Mouse (Mus musculus) hindbrain, embryonic 10.5 days (tissue): ENCODE measurements around the gene Fry. TPM values are rescaled to one million over a fixed set of nuclear protein-coding genes. Genes with fewer than 3 reads are reported as not detected.
A peak's percentile ranks its signal among the peaks of the same experiment; 100 is the strongest.
"Not testable (repeated sequence)": the region's sequence is repeated elsewhere in the genome, so short reads cannot be mapped to it uniquely, and the experiment has no call there.

Experiments used
- DNase-seq: peaks from one replicate; pipeline ENCODE4 v3.0.0-alpha.2; 2017; ENCODE audit warnings: low spot score
- H3K27ac ChIP-seq: fragments of 300-500 bp; sonication (generic); 2 replicates; pipeline ENCODE4 v1.5.1; 2016; ENCODE audit warnings: mild to moderate bottlenecking, moderate library complexity
- H3K27me3 ChIP-seq: fragments of 300-500 bp; sonication (generic); 2 replicates; pipeline ENCODE4 v1.6.1; 2016; ENCODE audit warnings: mild to moderate bottlenecking; ENCODE audit not compliant: poor library complexity, insufficient read depth, severe bottlenecking
- H3K36me3 ChIP-seq: fragments of 300-500 bp; sonication (generic); 2 replicates; pipeline ENCODE4 v1.6.1; 2016; ENCODE audit warnings: mild to moderate bottlenecking, moderate library complexity
- H3K4me1 ChIP-seq: fragments of 300-500 bp; sonication (generic); replicated peaks from 2 replicates; pipeline ENCODE4 v1.6.1; 2016; ENCODE audit warnings: mild to moderate bottlenecking
- H3K4me3 ChIP-seq: fragments of 300-500 bp; sonication (generic); 2 replicates; pipeline ENCODE4 v1.5.1; 2016; ENCODE audit warnings: mild to moderate bottlenecking, moderate library complexity
- H3K9me3 ChIP-seq: fragments of 300-500 bp; sonication (generic); 2 replicates; pipeline ENCODE4 v1.6.1; 2016; ENCODE audit warnings: mild to moderate bottlenecking, moderate library complexity
- WGBS: fragments of 180-500 bp; shearing (Covaris S2); methylation state at CpG from one replicate; pipeline ENCODE4 v1.1.7; 2016; 5-methylcytosine and 5-hydroxymethylcytosine counted together
- polyA plus RNA-seq: library from polyadenylated mRNA; unstranded; fragments of >200 nt; fragmentation: Nextera tagmentation; extraction: Ambion mirVana; gene quantifications from 2 replicates; pipeline ENCODE4 v1.2.1, GENCODE M21; 2016

Gene Fry
- polyA plus RNA-seq, 1 experiment from 2014 or later = 12.5 TPM

DNA sequence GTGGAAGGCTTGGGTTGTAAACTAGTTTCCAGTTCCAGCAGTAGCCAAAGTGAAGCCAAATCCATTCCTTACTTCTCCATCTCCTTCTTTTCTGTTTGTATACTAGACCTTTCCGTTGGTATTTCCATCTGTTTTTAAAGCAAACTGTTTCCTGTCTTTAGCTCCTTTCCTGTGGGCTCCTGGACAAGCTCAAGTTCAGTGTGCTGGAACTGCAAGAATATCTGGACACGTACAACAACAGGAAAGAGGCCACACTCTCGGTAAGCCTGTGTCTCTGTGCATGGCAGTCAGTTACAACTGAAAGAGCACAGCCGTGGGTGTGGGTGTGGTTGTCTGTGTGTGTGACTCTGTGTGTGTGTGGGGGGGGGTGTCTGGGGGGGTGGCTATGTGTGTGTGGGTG is 360.2 kb downstream of the Fry start:
- no peak for DNase-seq
- 77% methylated on average over 4 of the region's 4 CpGs for WGBS
- H3K4me1 ChIP-seq = no peaks in the 10 kb centered on the region

DNA sequence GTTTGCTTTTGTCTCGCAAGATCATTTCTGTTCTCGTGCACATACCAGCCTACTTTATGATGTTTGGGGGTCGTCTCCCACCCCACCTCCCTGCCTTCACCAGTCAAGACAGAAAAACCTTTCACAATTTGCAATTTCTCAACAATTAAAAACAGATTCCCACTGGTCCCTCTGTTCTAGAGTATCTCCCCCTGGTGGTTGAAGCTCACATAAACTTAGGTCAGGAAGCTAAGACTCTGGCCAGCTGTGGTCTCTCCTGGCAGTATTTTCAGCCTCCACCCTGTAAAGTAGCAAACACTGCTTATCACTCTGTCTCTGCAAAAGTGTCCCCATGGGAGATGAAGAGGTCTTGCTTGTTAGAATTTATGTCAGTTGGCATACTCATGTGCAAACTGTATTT is 366.8 kb downstream of the Fry start:
- Histone ChIP-seq H3K9me3 (no peaks in the 10 kb centered on the region), H3K4me1 (no peaks in the 10 kb centered on the region), H3K36me3 (no peaks in the 10 kb centered on the region), H3K27ac (no peak overlapping the region), H3K27me3 (no peaks in the 10 kb centered on the region), H3K4me3 (no peak overlapping the region)
- DNase-seq = no peak
- WGBS = 65% methylated on average over 3 of the region's 3 CpGs

More for the DNA sequence above, 360.2 kb downstream of the Fry start:
- no peaks in the 10 kb centered on the region for H3K36me3 ChIP-seq
- no peaks in the 10 kb centered on the region for H3K9me3 ChIP-seq
- H3K27ac ChIP-seq = no peak overlapping the region
- no peaks in the 10 kb centered on the region for H3K27me3 ChIP-seq
- H3K4me3 ChIP-seq = no peak overlapping the region

DNA sequence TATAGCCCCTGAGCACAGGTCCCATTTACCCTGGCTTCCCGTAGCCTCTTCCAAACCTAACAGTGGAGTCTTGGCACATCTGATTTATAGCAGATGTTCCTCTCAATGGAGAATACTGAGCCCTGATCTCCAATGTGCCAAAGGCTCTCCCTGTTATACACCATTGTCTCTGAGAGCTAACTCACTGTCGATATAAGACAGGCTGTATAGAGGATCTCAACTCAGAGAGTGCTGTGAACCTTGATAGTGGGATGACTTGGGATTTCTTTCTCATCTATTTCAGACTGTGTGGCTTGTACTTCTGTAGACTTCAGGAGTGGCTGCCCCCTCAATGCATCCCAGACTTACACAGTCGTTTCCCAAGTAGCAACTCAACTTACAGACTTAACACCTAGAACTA is 371.8 kb downstream of the Fry start:
- Histone ChIP-seq H3K27me3 (no peaks in the 10 kb centered on the region), H3K9me3 (no peaks in the 10 kb centered on the region), H3K36me3 (no peaks in the 10 kb centered on the region), H3K4me1 (no peaks in the 10 kb centered on the region), H3K4me3 (no peak overlapping the region), H3K27ac (no peak overlapping the region)
- 89% methylated on average over 3 of the region's 3 CpGs for WGBS
- DNase-seq = no peak

DNA sequence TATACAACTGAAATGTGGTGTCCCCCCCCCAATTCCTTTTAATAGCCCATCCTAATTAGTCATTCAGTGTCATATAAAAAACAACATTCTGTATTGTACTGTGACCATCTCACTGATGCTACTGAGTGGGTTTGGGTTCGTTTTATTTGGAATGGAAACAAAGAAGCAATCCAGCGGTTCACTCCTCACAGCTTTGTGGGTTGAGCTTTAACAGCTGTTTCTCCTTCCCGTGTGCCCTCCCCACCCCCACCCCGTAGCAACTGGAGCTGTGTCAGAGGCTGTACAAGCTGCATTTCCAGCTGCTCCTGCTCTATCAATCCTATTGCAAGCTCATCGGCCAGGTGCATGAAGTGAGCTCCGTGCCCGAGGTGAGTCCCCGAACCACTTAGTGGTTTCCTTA is 372.4 kb downstream of the Fry start:
- no peaks in the 10 kb centered on the region for H3K9me3 ChIP-seq
- no peaks in the 10 kb centered on the region for H3K27me3 ChIP-seq
- no peaks in the 10 kb centered on the region for H3K36me3 ChIP-seq
- H3K4me1 ChIP-seq = no peaks in the 10 kb centered on the region
- H3K4me3 ChIP-seq = no peak overlapping the region
- no peak overlapping the region for H3K27ac ChIP-seq
- DNase-seq = no peak
- 88% methylated on average over 8 of the region's 8 CpGs for WGBS

DNA sequence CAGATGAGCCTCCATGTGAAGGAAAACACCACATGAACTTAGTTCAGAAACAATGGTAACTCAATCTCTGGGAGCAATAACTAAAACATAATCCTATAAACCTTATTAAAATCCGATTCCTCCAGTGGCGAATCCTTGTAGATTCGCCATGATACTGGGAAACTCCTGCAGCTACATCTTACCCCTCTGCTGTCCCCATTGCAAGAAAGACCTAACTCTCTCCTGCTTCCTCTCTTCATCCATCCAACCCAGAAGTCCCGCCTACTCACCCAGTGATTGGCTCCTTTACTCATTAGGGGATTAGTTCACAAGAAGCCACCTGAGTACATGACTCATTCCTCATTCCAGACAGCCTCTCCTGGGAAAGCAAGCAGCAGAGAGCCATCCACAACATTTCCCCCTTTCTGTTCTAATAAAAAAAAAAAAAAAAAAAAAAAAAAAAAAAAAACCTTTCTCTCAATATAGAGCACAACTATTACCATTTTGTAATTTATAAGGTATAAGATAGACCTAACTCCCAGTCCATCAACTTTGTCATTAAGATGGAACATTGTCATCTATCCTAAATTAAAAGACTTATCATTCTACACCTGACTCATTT is 373.2 kb downstream of the Fry start:
- DNase-seq, H3K9me3 ChIP-seq, H3K27me3 ChIP-seq, H3K4me3 ChIP-seq, H3K36me3 ChIP-seq, H3K4me1 ChIP-seq, H3K27ac ChIP-seq: not testable (repeated sequence)
- 88% methylated on average over 4 of the region's 4 CpGs for WGBS

DNA sequence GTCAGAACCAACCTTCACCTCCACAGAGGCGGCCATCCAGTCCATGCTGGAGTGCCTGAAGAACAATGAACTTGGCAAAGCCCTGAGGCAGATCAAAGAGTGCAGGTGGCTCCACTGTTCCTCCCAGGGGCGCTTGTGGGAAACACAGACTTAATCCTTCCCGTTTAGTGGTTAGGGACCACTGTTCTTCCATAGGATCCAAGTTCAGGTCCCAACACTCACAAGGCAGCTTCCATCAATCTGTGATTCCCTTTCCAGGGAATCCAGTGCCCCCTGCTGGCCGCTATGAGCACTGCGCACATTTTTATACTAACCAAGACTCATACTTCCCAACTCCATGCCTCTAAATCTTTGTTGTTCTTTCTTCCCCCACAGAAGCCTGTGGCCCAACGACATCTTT is 377.3 kb downstream of the Fry start:
- peak; percentile 20 for DNase-seq
- Histone ChIP-seq H3K27me3 (no peaks in the 10 kb centered on the region), H3K9me3 (no peaks in the 10 kb centered on the region), H3K36me3 (0 out of 2 replicates have a peak, but pooled peaks cover 2% of the 10 kb centered on the region), H3K27ac (no peak overlapping the region), H3K4me3 (no peak overlapping the region), H3K4me1 (no peaks in the 10 kb centered on the region)
- 47% methylated on average over 6 of the region's 6 CpGs for WGBS

DNA sequence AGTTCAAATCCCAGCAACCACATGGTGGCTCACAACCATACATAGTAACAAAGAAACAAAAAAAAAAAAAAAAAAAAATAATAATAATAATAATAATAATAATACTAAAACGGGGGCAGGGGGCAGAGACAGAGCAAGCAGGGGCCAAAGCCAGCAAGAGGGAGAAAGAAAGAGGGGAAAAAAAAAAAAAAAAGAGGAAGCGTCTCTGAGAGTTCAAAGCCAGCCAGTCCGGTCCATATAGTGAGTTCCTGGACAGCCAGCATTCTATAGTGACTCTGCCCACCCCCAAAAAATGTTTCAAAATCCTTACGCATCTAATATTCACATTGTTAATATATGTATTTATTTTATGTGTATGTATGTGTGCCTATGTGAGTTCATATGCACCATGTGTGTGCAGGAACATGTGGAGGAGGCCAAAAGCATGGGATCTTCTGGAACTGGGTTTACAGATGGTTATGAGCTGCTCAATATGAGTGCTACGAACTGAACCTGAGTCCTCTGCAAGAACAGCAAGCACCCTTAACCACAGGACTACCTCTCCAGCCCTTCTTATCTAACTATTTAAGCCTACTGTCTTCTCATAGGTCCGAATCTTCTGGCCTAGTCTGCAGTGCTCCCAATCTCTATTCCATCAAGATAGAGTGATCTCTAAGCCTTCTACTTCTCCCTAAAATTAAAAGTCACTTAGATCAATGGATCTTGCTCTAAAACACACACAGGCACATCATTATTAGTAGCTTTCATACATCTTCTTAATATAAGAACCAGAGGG is 392.2 kb downstream of the Fry start:
- Histone ChIP-seq H3K27ac (no peak overlapping the region), H3K27me3 (no peaks in the 10 kb centered on the region), H3K4me3 (no peak overlapping the region), H3K4me1 (no peaks in the 10 kb centered on the region), H3K36me3 (no peaks in the 10 kb centered on the region), H3K9me3 (no peaks in the 10 kb centered on the region)
- no peak for DNase-seq
- WGBS = 85% methylated on average over 6 of the region's 6 CpGs

DNA sequence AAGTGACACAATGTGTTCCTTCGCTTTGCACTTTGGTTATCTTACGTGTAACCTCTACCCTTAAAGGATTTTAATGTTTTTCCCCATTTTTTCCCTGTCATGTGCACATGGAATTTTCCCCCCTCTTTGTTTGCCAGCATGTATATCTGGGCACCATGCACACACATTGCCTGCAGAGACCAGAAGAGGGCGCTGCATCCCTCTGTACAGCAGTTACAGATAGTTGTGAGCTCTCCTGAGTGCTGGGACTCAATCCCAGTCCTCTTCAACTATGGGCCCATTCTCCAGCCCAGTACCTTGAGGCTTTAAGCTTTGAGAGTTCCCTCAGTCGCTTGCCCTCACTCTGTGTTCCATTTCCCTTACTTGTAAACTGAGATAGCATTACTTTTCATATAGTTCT is 394.8 kb downstream of the Fry start:
- H3K27me3 ChIP-seq = 0 out of 2 replicates have a peak, but pooled peaks cover 4% of the 10 kb centered on the region
- 78% methylated on average over 4 of the region's 4 CpGs for WGBS
- H3K4me3 ChIP-seq = no peak overlapping the region
- H3K36me3 ChIP-seq = no peaks in the 10 kb centered on the region
- H3K4me1 ChIP-seq = no peaks in the 10 kb centered on the region
- no peak overlapping the region for H3K27ac ChIP-seq
- DNase-seq = no peak
- no peaks in the 10 kb centered on the region for H3K9me3 ChIP-seq

DNA sequence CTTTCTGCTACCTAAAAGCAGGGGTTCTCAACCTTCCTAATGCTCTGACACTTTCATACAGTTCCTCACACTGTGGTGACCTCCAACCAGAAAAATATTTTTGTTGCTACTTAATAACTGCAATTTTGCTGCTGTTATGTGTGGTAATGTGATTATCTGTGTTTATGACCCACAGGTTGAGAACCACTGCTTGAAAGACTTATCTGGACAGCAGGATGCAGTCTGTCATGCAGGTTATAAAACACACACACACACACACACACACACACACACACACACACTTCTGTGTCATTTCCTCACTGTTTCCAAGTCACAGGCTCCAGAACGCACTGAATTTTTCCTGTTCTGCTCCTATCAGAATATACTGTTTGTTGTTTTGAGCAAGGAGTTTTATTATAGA is 395.6 kb downstream of the Fry start:
- Histone ChIP-seq H3K9me3 (no peaks in the 10 kb centered on the region), H3K36me3 (no peaks in the 10 kb centered on the region), H3K27ac (no peak overlapping the region), H3K4me1 (no peaks in the 10 kb centered on the region), H3K4me3 (no peak overlapping the region), H3K27me3 (0 out of 2 replicates have a peak, but pooled peaks cover 4% of the 10 kb centered on the region)
- WGBS = 95% methylated on average over 1 of the region's 1 CpGs
- no peak for DNase-seq

DNA sequence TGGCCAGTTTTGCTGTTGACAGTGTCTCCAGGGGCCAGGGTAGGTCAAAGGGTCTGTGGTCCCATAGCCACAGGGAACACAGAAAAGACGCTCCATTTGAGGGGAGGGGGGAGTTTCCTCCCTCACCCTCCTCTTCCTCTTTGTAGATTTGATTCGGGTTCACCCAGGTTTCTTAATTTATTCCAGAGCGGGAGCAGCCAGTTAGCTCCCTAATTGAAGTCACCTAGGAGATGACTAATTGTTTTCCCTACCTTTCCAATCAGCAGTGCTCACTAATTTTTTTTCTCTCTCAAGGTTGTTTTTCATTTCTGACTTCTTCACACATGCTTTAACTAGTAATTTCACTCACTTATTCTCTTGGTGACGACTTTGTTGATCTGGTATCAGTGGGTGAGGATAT is 399.6 kb downstream of the Fry start, which contains the start of gene Zar1l:
Gene Zar1l, minus strand, starts transcription at position 101 of the 400 bp plus-strand sequence.
- Histone ChIP-seq H3K27me3 (0 out of 2 replicates have a peak, but pooled peaks cover 4% of the 10 kb centered on the region), H3K36me3 (no peaks in the 10 kb centered on the region), H3K9me3 (no peaks in the 10 kb centered on the region), H3K4me3 (no peak within 1 kb of the TSS), H3K4me1 (peaks cover 7% of the 10 kb centered on the region; the same call in 1 of the 2 replicates), H3K27ac (no peak within 1 kb of the TSS)
- whole genome bisulfite sequencing = 58% methylated on average over 4 of the region's 4 CpGs
- DNase-seq = no peak

DNA sequence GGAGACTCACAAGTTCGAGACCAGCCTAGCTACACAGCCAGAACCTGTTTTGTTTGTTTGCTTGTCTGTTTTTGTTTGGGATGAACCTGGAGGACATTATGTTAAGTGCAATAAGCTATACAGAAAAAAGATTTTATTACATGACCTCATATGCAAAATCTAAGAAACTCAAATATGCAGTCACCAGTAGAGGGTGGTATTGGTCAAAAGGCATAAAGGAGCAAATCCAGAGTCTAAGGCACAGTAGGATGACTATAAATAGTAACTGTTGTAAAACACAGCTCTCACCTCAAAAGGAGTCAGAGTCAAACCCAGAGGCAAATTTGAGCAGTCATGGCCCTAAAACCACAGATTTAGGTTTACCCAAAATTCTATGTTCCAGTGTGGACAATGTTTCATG is 401.1 kb downstream of the Fry start:
- Histone ChIP-seq H3K4me3 (no peak overlapping the region), H3K27me3 (0 out of 2 replicates have a peak, but pooled peaks cover 4% of the 10 kb centered on the region), H3K36me3 (peaks cover 2% of the 10 kb centered on the region; the same call in 1 of the 2 replicates), H3K9me3 (no peaks in the 10 kb centered on the region), H3K27ac (no peak overlapping the region), H3K4me1 (peaks cover 16% of the 10 kb centered on the region; the same call in 1 of the 2 replicates)
- WGBS = 92% methylated on average over 1 of the region's 1 CpGs
- DNase-seq = no peak

DNA sequence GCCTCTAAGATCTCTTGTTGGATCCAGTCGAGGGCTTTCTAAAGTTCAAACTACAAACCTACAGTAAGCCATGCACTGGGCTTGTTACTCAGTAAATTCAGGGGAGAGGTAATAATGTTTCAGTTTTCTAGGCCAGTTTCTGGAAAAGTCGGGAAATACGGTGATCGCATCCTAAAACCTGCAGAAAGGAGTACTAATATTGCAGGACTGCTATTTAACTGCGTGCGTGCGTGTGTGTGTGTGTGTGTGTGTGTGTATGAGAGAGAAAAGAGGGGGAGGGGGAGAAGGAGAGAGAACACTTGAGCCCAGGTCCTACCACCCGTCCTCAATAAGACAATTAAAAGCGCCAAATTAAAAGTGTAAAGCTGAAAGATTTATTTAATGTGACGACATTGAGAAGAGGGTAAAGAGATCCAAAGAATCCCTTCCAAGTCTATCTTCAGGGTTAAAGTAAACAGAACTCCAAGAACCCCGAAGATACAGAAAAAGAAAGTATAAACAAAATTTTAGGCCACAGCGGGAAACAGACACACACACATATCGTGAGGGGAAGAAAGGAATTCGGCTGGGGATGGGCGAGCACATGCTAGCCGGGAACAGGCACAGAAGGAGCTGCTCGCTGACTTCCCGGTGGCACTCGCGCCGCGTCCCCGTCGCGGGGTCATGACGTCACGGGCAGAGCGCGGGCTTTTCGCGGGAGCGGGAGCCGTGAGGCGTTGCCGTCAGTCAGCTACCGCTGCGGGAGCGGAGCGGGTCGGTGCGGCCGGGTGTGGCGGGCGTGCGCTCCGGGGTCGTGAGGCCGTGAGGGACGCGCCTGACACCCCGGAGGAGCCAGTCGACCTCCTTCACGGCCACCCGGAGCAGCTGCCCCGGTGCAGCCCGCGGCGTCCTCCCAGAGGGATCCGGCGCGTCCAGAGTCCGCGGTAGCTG is 403.8 kb downstream of the Fry start, which contains the start of gene Brca2:
Gene Brca2, plus strand, starts transcription at position 694 of the 930 bp plus-strand sequence.
- Histone ChIP-seq H3K4me3 (peak within 1 kb of the TSS; percentile 82), H3K4me1 (peaks cover 16% of the 10 kb centered on the region; the same call in 1 of the 2 replicates), H3K36me3 (peaks cover 19% of the 10 kb centered on the region), H3K27me3 (0 out of 2 replicates have a peak, but pooled peaks cover 4% of the 10 kb centered on the region), H3K9me3 (no peaks in the 10 kb centered on the region), H3K27ac (peak within 1 kb of the TSS; percentile 95)
- 6% methylated on average over 63 of the region's 63 CpGs for WGBS
- DNase-seq = peak; percentile 94
